Mouse (Mus musculus) myocyte (in vitro differentiated cells): ENCODE data around the gene Ipo11. TPM values are rescaled to one million over a fixed set of nuclear protein-coding genes. Genes with fewer than 3 reads are reported as not detected.

Source experiments
- H3K27me3 ChIP-seq: one replicate; pipeline ENCODE4 v1.6.1; 2011; ENCODE audit not compliant: control insufficient read depth, insufficient read depth, insufficient read length
- H3K36me3 ChIP-seq: one replicate; pipeline ENCODE4 v1.6.1; 2011; ENCODE audit not compliant: control insufficient read depth, insufficient read depth
- H3K4me2 ChIP-seq: one replicate; pipeline ENCODE4 v1.6.1; 2011; ENCODE audit warnings: low read depth, control low read depth
- H3K4me3 ChIP-seq: one replicate; pipeline ENCODE4 v1.5.1; 2011; ENCODE audit warnings: mild to moderate bottlenecking, control low read depth, moderate library complexity
- H3K79me2 ChIP-seq: one replicate; pipeline ENCODE4 v1.6.1; 2011; ENCODE audit not compliant: control insufficient read depth, insufficient read depth
- H3ac ChIP-seq: one replicate; pipeline ENCODE4 v1.6.1; 2011; ENCODE audit not compliant: control insufficient read depth, insufficient read length
- CEBPB ChIP-seq: IDR thresholded peaks from 2 replicates; pipeline ENCODE4 v1.6.1; 2011; ENCODE audit warnings: mild to moderate bottlenecking, moderate library complexity; ENCODE audit not compliant: poor library complexity, insufficient read depth, severe bottlenecking
- E2F4 ChIP-seq: IDR thresholded peaks from one replicate; pipeline ENCODE4 v1.6.1; 2011; ENCODE audit warnings: mild to moderate bottlenecking, control low read depth, moderate library complexity; ENCODE audit not compliant: insufficient read depth
- MAX ChIP-seq: IDR thresholded peaks from one replicate; pipeline ENCODE4 v1.6.1; 2011; ENCODE audit warnings: low read depth, mild to moderate bottlenecking, control low read depth
- MYOD1 ChIP-seq, 3 experiments: IDR thresholded peaks; one replicate each; pipeline ENCODE4 v1.6.1; 2011; ENCODE audit warnings: control low read depth in 2 of 3, low read depth in 2 of 3, mild to moderate bottlenecking in 2 of 3, moderate library complexity in 1 of 3; ENCODE audit not compliant: insufficient read length in 2 of 3, control insufficient read depth in 1 of 3
- MYOG ChIP-seq, 3 experiments: IDR thresholded peaks; one replicate each; pipeline ENCODE4 v1.6.1; 2011; ENCODE audit warnings: control low read depth in 2 of 3, low read depth in 2 of 3, mild to moderate bottlenecking in 2 of 3; ENCODE audit not compliant: insufficient read length in 2 of 3, control insufficient read depth in 1 of 3, insufficient read depth in 1 of 3
- POLR2A ChIP-seq: IDR thresholded peaks from one replicate; pipeline ENCODE4 v1.6.1; 2011; ENCODE audit warnings: low read depth, mild to moderate bottlenecking, control low read depth, moderate library complexity; ENCODE audit not compliant: insufficient read length
- POLR2AphosphoS2 ChIP-seq: IDR thresholded peaks from one replicate; pipeline ENCODE4 v1.6.1; 2011; ENCODE audit warnings: low read depth, control low read depth; ENCODE audit not compliant: insufficient read length
- REST ChIP-seq: IDR thresholded peaks from one replicate; pipeline ENCODE4 v1.6.1; 2011; ENCODE audit warnings: mild to moderate bottlenecking, control low read depth, moderate library complexity; ENCODE audit not compliant: insufficient read depth, insufficient read length
- SRF ChIP-seq: IDR thresholded peaks from one replicate; pipeline ENCODE4 v1.6.1; 2011; ENCODE audit warnings: low read depth; ENCODE audit not compliant: control insufficient read depth, insufficient read length
- TCF12 ChIP-seq: IDR thresholded peaks from one replicate; pipeline ENCODE4 v1.6.1; 2011; ENCODE audit warnings: mild to moderate bottlenecking, control low read depth; ENCODE audit not compliant: poor library complexity, insufficient read depth, severe bottlenecking
- TCF3 ChIP-seq: IDR thresholded peaks from one replicate; pipeline ENCODE4 v1.6.1; 2011; ENCODE audit warnings: low read depth, control low read depth; ENCODE audit not compliant: insufficient read length
- USF1 ChIP-seq: IDR thresholded peaks from one replicate; pipeline ENCODE4 v1.6.1; 2011; ENCODE audit warnings: low read depth, mild to moderate bottlenecking, control low read depth, moderate library complexity
- polyA plus RNA-seq: library from polyadenylated mRNA; unstranded; fragments of >200 nt; fragmentation: generic; extraction: Trizol; gene quantifications from one replicate; pipeline ENCODE4 v1.2.1, GENCODE M21; 2012; ENCODE audit warnings: missing spikeins

Ipo11 gene
- polyA plus RNA-seq, 1 experiment: 10.4 TPM

DNA sequence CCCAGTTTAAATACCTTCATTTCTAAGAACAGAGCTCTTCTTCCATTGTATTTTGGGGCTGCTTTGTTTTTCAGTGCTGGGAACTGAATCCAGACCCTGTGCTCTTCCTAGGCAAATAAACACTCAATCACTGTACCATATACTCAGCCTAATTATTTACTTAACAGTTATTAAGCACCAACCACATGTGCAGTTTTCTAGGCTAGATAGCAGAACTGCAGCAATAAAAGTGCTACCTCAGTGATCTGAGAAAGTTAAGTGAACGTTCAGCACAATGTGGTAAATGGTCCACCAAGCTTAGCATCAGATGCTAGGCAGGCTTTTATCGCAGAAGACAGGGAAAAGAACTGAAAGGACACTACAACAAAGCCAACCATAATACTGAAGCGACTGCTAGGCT lies 32.1 kb downstream of the Ipo11 start:
- Histone ChIP-seq H3K36me3 (peaks cover 14% of the 10 kb centered on the region), H3K4me3 (no peak overlapping the region), H3K27me3 (no peaks in the 10 kb centered on the region), H3K79me2 (no peaks in the 10 kb centered on the region), H3ac (no peak overlapping the region), H3K4me2 (no peak overlapping the region)
- TF ChIP-seq USF1 (no peak), REST (no peak), CEBPB (no peak), SRF (no peak), TCF3 (no peak), E2F4 (no peak), MAX (no peak), POLR2AphosphoS2 (no peak), TCF12 (no peak)

DNA sequence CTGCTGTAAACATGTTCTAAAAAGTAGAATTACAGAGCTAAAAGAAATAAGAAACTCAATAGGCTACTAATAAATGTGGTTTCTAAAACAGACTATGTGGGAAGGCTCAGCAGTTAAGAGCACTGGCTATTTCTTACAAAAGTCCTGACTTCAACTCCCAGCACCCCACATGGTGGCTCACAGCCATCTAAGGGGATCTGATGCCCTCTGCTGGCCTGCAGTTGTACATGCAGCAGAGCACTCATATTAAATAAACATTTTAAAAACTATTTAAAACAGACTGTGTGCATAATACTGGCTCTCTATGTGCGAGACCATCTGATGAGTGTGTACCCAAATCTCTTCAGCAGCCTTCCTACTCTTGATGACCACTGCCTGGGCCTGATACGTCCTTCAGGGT lies 42.5 kb downstream of the Ipo11 start:
- Histone ChIP-seq H3ac (no peak overlapping the region), H3K79me2 (no peaks in the 10 kb centered on the region), H3K4me3 (no peak overlapping the region), H3K4me2 (no peak overlapping the region), H3K27me3 (no peaks in the 10 kb centered on the region), H3K36me3 (peaks cover 9% of the 10 kb centered on the region)
- TF ChIP-seq MYOD1 (IDR thresholded peaks at IDR 0.05; ENCODE audit: control insufficient read depth in 1 of 3, insufficient read length in 2 of 3, low read depth in 2 of 3) (no peak), TCF3 (no peak), POLR2AphosphoS2 (no peak), E2F4 (no peak), MAX (no peak), POLR2A (no peak), USF1 (no peak), MYOG (IDR thresholded peaks at IDR 0.05; ENCODE audit: control insufficient read depth in 1 of 3, insufficient read depth in 1 of 3, insufficient read length in 2 of 3, low read depth in 2 of 3) (no peak), SRF (no peak), TCF12 (no peak), REST (no peak), CEBPB (no peak)

DNA sequence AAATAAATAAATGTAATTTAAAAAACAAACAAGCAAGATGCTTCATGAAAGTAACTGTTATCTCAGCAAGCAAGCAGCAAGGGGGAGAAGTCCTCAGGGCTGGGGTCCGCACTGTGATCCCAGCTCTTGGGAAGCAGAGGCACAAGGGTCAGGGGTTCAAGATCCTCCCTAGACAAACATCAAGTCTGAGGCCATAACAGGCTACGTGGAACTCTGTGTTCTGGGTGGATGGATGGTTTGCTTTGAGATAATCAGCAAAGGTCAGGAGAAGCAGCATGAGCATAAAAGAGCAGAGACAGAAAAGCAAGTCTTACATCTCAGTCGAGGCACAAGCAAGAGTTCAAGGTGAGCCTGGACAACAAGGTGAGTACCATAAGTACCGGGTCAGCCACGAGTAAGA lies 43.1 kb downstream of the Ipo11 start:
- TF ChIP-seq USF1: no peak
- no peak for TF ChIP-seq E2F4
- no peak for TF ChIP-seq MYOG (IDR thresholded peaks at IDR 0.05; ENCODE audit: control insufficient read depth in 1 of 3, insufficient read depth in 1 of 3, insufficient read length in 2 of 3, low read depth in 2 of 3)
- TF ChIP-seq REST: no peak
- no peak for TF ChIP-seq MAX
- no peak for TF ChIP-seq TCF3
- TF ChIP-seq POLR2AphosphoS2: no peak
- no peak for TF ChIP-seq SRF
- TF ChIP-seq MYOD1 (IDR thresholded peaks at IDR 0.05; ENCODE audit: control insufficient read depth in 1 of 3, insufficient read length in 2 of 3, low read depth in 2 of 3): no peak
- TF ChIP-seq POLR2A: no peak
- no peak for TF ChIP-seq TCF12
- no peak for TF ChIP-seq CEBPB

DNA sequence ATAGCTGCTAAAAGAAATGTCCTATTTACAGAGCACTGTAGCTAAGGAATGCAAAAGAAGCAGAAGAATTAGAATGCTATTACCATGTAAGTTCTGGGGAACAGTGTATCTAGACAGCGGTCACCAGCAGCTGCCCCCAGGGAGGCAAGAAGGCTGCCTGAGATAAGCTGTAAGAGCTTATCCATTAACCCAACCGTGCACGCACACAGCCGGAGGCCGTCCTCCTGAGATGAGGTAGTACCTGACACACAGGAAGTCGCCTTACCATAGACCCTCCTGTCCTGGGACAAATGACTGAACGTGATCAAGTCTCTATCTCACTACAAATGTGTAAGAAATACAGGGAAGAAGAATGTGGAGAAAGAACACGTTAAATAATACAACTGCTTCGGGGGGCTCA lies 43.6 kb downstream of the Ipo11 start:
- H3ac ChIP-seq: no peak overlapping the region
- TF ChIP-seq TCF12: no peak
- TF ChIP-seq MYOG (IDR thresholded peaks at IDR 0.05; ENCODE audit: control insufficient read depth in 1 of 3, insufficient read depth in 1 of 3, insufficient read length in 2 of 3, low read depth in 2 of 3): no peak
- TF ChIP-seq REST: no peak
- no peak for TF ChIP-seq MAX
- TF ChIP-seq USF1: no peak
- no peak for TF ChIP-seq CEBPB
- no peak for TF ChIP-seq E2F4
- TF ChIP-seq POLR2AphosphoS2: no peak
- no peak for TF ChIP-seq MYOD1 (IDR thresholded peaks at IDR 0.05; ENCODE audit: control insufficient read depth in 1 of 3, insufficient read length in 2 of 3, low read depth in 2 of 3)
- TF ChIP-seq TCF3: no peak
- TF ChIP-seq SRF: no peak
- no peak for TF ChIP-seq POLR2A
- H3K79me2 ChIP-seq: no peaks in the 10 kb centered on the region
- H3K4me3 ChIP-seq: no peak overlapping the region
- H3K27me3 ChIP-seq: no peaks in the 10 kb centered on the region
- H3K4me2 ChIP-seq: no peak overlapping the region
- peaks cover 9% of the 10 kb centered on the region for H3K36me3 ChIP-seq

More for the DNA sequence above, 43.1 kb downstream of the Ipo11 start:
- Histone ChIP-seq H3K4me3 (no peak overlapping the region), H3K4me2 (no peak overlapping the region), H3K36me3 (peaks cover 9% of the 10 kb centered on the region), H3K79me2 (no peaks in the 10 kb centered on the region), H3K27me3 (no peaks in the 10 kb centered on the region), H3ac (no peak overlapping the region)

DNA sequence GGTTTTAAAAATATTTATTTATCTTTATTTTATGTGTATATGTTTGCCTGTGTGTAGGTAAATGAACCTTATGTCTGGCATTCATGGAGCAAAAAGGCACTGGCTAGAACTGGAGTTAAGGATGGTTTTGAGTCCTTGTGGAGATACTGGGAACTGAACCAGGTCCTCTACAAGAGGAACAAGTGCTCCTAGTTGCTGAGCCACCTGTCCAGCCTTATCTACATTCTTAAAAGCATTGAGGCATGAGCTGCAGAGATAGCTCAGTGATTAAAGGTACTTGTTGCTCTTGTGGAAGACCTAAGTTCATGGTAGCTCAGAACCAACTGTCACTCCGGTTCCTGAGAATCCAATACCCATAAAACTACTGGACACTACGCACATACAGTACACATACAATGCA lies 49.4 kb downstream of the Ipo11 start:
- H3K79me2 ChIP-seq: no peaks in the 10 kb centered on the region
- H3ac ChIP-seq: no peak overlapping the region
- no peak overlapping the region for H3K4me3 ChIP-seq
- peaks cover 2% of the 10 kb centered on the region for H3K36me3 ChIP-seq
- H3K4me2 ChIP-seq: no peak overlapping the region
- TF ChIP-seq MYOG (IDR thresholded peaks at IDR 0.05; ENCODE audit: control insufficient read depth in 1 of 3, insufficient read depth in 1 of 3, insufficient read length in 2 of 3, low read depth in 2 of 3) (no peak), USF1 (no peak), TCF12 (no peak), POLR2AphosphoS2 (no peak), REST (no peak), E2F4 (no peak), POLR2A (no peak), CEBPB (no peak), TCF3 (no peak), MAX (no peak), SRF (no peak), MYOD1 (IDR thresholded peaks at IDR 0.05; ENCODE audit: control insufficient read depth in 1 of 3, insufficient read length in 2 of 3, low read depth in 2 of 3) (no peak)
- H3K27me3 ChIP-seq: no peaks in the 10 kb centered on the region
